Mouse (Mus musculus) liver, embryonic 16.5 days (tissue): ENCODE data around the gene Glt8d2. TPM values are rescaled to one million over a fixed set of nuclear protein-coding genes. Genes with fewer than 3 reads are reported as not detected.

Experiments used
- ATAC-seq: fragments of 200-750 bp; cut with Nextera tagmentation; 2 replicates; pipeline ENCODE4 v1.8.0; 2017; ENCODE audit warnings: low read depth, mild to moderate bottlenecking, moderate number of reproducible peaks, moderate library complexity
- H3K27ac ChIP-seq: fragments of 300-500 bp; sonication (generic); 2 replicates; pipeline ENCODE4 v1.5.1; 2014; ENCODE audit warnings: mild to moderate bottlenecking, low read length
- H3K27me3 ChIP-seq: fragments of 300-500 bp; sonication (generic); 2 replicates; pipeline ENCODE4 v1.6.1; 2014; ENCODE audit warnings: low read depth, low read length, mixed read lengths; ENCODE audit not compliant: control insufficient read depth, insufficient read depth
- H3K36me3 ChIP-seq: fragments of 300-500 bp; sonication (generic); 2 replicates; pipeline ENCODE4 v1.6.1; 2014; ENCODE audit warnings: mild to moderate bottlenecking; ENCODE audit not compliant: control insufficient read depth, insufficient read depth
- H3K4me1 ChIP-seq: fragments of 300-500 bp; sonication (generic); 2 replicates; pipeline ENCODE4 v1.6.1; 2014; ENCODE audit warnings: low read depth, low read length, mixed read lengths; ENCODE audit not compliant: control insufficient read depth
- H3K4me2 ChIP-seq: fragments of 300-500 bp; sonication (generic); 2 replicates; pipeline ENCODE4 v1.6.1; 2014; ENCODE audit warnings: low read depth, low read length, mixed read lengths
- H3K4me3 ChIP-seq: fragments of 300-500 bp; sonication (generic); 2 replicates; pipeline ENCODE4 v1.5.1; 2014; ENCODE audit warnings: low read depth, mild to moderate bottlenecking, low read length
- H3K9ac ChIP-seq: fragments of 300-500 bp; sonication (generic); 2 replicates; pipeline ENCODE4 v1.6.1; 2014; ENCODE audit warnings: low read depth, low read length
- H3K9me3 ChIP-seq: fragments of 300-500 bp; sonication (generic); replicated peaks from 2 replicates; pipeline ENCODE4 v1.6.1; 2016; ENCODE audit warnings: low read length; ENCODE audit not compliant: control insufficient read depth
- WGBS: fragments of 180-500 bp; shearing (Covaris S2); extraction: QIAGEN DNeasy Blood & Tissue Kit; methylation state at CpG from one replicate; pipeline ENCODE4 v1.1.7; 2014; ENCODE audit not compliant: insufficient replicate concordance; 5-methylcytosine and 5-hydroxymethylcytosine counted together
- polyA plus RNA-seq: library from polyadenylated mRNA; unstranded; fragments of >200 nt; fragmentation: Nextera tagmentation; extraction: Ambion mirVana; gene quantifications from 2 replicates; pipeline ENCODE4 v1.2.1, GENCODE M21; 2015

The Glt8d2 gene
- polyA plus RNA-seq, 1 experiment from 2014 or later, result 0.61 TPM

- no peak overlapping the region for H3K27ac ChIP-seq
- no peak overlapping the region for H3K9ac ChIP-seq
- no peaks in the 10 kb centered on the region for H3K9me3 ChIP-seq
- peaks cover 3% of the 10 kb centered on the region for H3K36me3 ChIP-seq
- no peak overlapping the region for H3K4me3 ChIP-seq
- 73% methylated on average over 3 of the region's 3 CpGs for WGBS
- no peak for ATAC-seq
- no peak overlapping the region for H3K4me2 ChIP-seq
- H3K4me1 ChIP-seq, result no peaks in the 10 kb centered on the region
- no peaks in the 10 kb centered on the region for H3K27me3 ChIP-seq
Measured at GRCm38 (mm10) chr10:82654581-82654980, 35.9 kb downstream of the Glt8d2 start.

- no peak for ATAC-seq
- Histone ChIP-seq H3K4me3 (no peak overlapping the region), H3K27me3 (no peaks in the 10 kb centered on the region), H3K4me1 (no peaks in the 10 kb centered on the region), H3K9ac (no peak overlapping the region), H3K36me3 (peaks cover 5% of the 10 kb centered on the region), H3K4me2 (no peak overlapping the region), H3K9me3 (no peaks in the 10 kb centered on the region), H3K27ac (no peak overlapping the region)
- WGBS, result 63% methylated on average over 5 of the region's 5 CpGs
Measured at GRCm38 (mm10) chr10:82652625-82653024, 37.8 kb downstream of the Glt8d2 start.

- Histone ChIP-seq H3K27ac (no peak overlapping the region), H3K4me2 (no peak overlapping the region), H3K9ac (no peak overlapping the region), H3K9me3 (no peaks in the 10 kb centered on the region), H3K27me3 (no peaks in the 10 kb centered on the region), H3K4me3 (no peak overlapping the region), H3K4me1 (no peaks in the 10 kb centered on the region), H3K36me3 (peaks cover 11% of the 10 kb centered on the region)
- no peak for ATAC-seq
- 76% methylated on average over 5 of the region's 5 CpGs for WGBS
Measured at GRCm38 (mm10) chr10:82651221-82651620, 39.2 kb downstream of the Glt8d2 start.

- Histone ChIP-seq H3K27ac (no peak overlapping the region), H3K27me3 (no peaks in the 10 kb centered on the region), H3K9ac (no peak overlapping the region), H3K36me3 (peaks cover 31% of the 10 kb centered on the region), H3K9me3 (no peaks in the 10 kb centered on the region), H3K4me3 (no peak overlapping the region), H3K4me1 (no peaks in the 10 kb centered on the region), H3K4me2 (no peak overlapping the region)
- WGBS, result 71% methylated on average over 17 of the region's 17 CpGs
- ATAC-seq, result 0 out of 2 replicates have a peak, but pooled peaks have one; percentile 13
Measured at GRCm38 (mm10) chr10:82647205-82647811, 43.1 kb downstream of the Glt8d2 start.

GRCm38 (mm10) chr10:82646083-82646482, 44.4 kb downstream of the Glt8d2 start:
- no peak overlapping the region for H3K27ac ChIP-seq

GRCm38 (mm10) chr10:82641481-82641880, 49.0 kb downstream of the Glt8d2 start:
- Histone ChIP-seq H3K9ac (no peak overlapping the region), H3K4me1 (no peaks in the 10 kb centered on the region), H3K4me2 (no peak overlapping the region), H3K36me3 (peaks cover 44% of the 10 kb centered on the region), H3K9me3 (no peaks in the 10 kb centered on the region), H3K27me3 (no peaks in the 10 kb centered on the region), H3K27ac (no peak overlapping the region), H3K4me3 (no peak overlapping the region)
- ATAC-seq, result no peak
- 87% methylated on average over 9 of the region's 9 CpGs for WGBS

More at GRCm38 (mm10) chr10:82646083-82646482, 44.4 kb downstream of the Glt8d2 start:
- Histone ChIP-seq H3K9ac (no peak overlapping the region), H3K27me3 (no peaks in the 10 kb centered on the region), H3K36me3 (peaks cover 36% of the 10 kb centered on the region), H3K4me1 (no peaks in the 10 kb centered on the region), H3K9me3 (no peaks in the 10 kb centered on the region), H3K4me2 (no peak overlapping the region), H3K4me3 (no peak overlapping the region)
- WGBS, result 85% methylated on average over 8 of the region's 8 CpGs
- 0 out of 2 replicates have a peak, but pooled peaks have one; percentile 21 for ATAC-seq

- Histone ChIP-seq H3K4me3 (no peak overlapping the region), H3K4me2 (no peak overlapping the region), H3K4me1 (no peaks in the 10 kb centered on the region), H3K9ac (no peak overlapping the region), H3K9me3 (no peaks in the 10 kb centered on the region), H3K27me3 (no peaks in the 10 kb centered on the region), H3K36me3 (peaks cover 32% of the 10 kb centered on the region), H3K27ac (no peak overlapping the region)
- WGBS, result 79% methylated on average over 8 of the region's 8 CpGs
- no peak for ATAC-seq
Measured at GRCm38 (mm10) chr10:82639032-82639698, 51.3 kb downstream of the Glt8d2 start.

GRCm38 (mm10) chr10:82636321-82636720, 54.1 kb downstream of the Glt8d2 start:
- Histone ChIP-seq H3K9me3 (no peaks in the 10 kb centered on the region), H3K4me1 (peaks cover under 1% of the 10 kb centered on the region), H3K36me3 (peaks cover 21% of the 10 kb centered on the region), H3K4me3 (no peak overlapping the region), H3K9ac (no peak overlapping the region), H3K4me2 (no peak overlapping the region), H3K27ac (no peak overlapping the region), H3K27me3 (no peaks in the 10 kb centered on the region)
- no peak for ATAC-seq
- WGBS, result 79% methylated on average over 3 of the region's 3 CpGs

- Histone ChIP-seq H3K27ac (no peak overlapping the region), H3K27me3 (no peaks in the 10 kb centered on the region), H3K4me1 (peaks cover 10% of the 10 kb centered on the region), H3K4me3 (no peak overlapping the region), H3K4me2 (no peak overlapping the region), H3K9ac (no peak overlapping the region), H3K36me3 (peaks cover 9% of the 10 kb centered on the region), H3K9me3 (no peaks in the 10 kb centered on the region)
- WGBS, result 91% methylated on average over 7 of the region's 7 CpGs
- no peak for ATAC-seq
Measured at GRCm38 (mm10) chr10:82634348-82634747, 56.1 kb downstream of the Glt8d2 start.
